In the genomic region with DNA sequence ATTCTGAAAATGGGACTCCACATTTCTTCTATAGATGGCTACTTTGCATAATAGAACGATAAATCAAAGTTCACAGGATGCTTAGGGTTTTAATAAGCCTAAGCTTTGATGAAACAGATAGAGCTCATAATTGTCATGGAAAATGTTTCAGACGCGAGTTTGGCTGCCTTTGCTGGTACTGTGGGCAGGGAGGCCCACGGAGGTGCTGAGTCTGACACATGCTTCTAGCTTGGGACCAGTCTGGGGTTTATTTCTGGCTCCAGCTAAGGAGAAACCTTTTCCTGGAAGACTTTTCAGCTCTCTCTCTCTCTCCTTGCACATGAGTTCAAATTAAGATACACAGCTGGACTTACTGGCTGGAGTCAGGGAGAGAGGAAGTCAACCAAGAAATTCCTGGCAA, we compare ENCODE assay signal across 20 mouse cellular contexts. TPM values are rescaled to one million over a fixed set of nuclear protein-coding genes. Genes with fewer than 3 reads are reported as not detected.
DNase-seq lines count a peak whose midpoint lies in the region; ATAC-seq and TF ChIP-seq lines count a peak whose summit lies in the region.
"Had no signal": no experiment of that assay in that cellular context is flagged by ENCODE, and none has a peak within 500 bp of the region (broad histone marks: within the 10 kb centered on the region; RNA-seq: fewer than 3 reads in every experiment).

No protein-coding gene starts in this region.

- H3K9me3 ChIP-seq in stomach, embryonic 15.5 days = no peaks in the 10 kb centered on the region
- no peaks in the 10 kb centered on the region for H3K9me3 ChIP-seq in stomach, postnatal 0 days (ENCODE audit: control insufficient read depth, low read length)
- H3K9me3 ChIP-seq in forebrain, embryonic 15.5 days = no peaks in the 10 kb centered on the region
- H3K9me3 ChIP-seq: forebrain, embryonic 13.5 days; limb, embryonic 10.5 days had no signal

- no peak for TF ChIP-seq EP300 in stomach, postnatal 0 days (optimal IDR thresholded peaks at IDR 0.05)

- intact Hi-C loops in gastrocnemius, adult 2 months (cut with DNase I) = no loop called here

- H3K4me1 ChIP-seq in stomach, embryonic 15.5 days = peaks cover 14% of the 10 kb centered on the region; the same call in 1 of the 2 replicates
- no peaks in the 10 kb centered on the region for H3K4me1 ChIP-seq in stomach, postnatal 0 days (replicated peaks; ENCODE audit: control insufficient read depth, insufficient read depth)
- H3K4me1 ChIP-seq in forebrain, embryonic 15.5 days = no peaks in the 10 kb centered on the region
- H3K4me1 ChIP-seq: forebrain, embryonic 13.5 days had no signal

- no peak for ATAC-seq in stomach, embryonic 15.5 days (ENCODE audit: insufficient read depth, low FRiP score, low read depth)
- no peak for ATAC-seq in stomach, postnatal 0 days (ENCODE audit: low FRiP score, low TSS enrichment)
- peak; percentile 83 for ATAC-seq in inflammation-experienced regulatory T-cells, adult 6 months
- no peak for ATAC-seq in forebrain, embryonic 15.5 days (replicated peaks)
- ATAC-seq: forebrain, embryonic 13.5 days; hindbrain, embryonic 16.5 days had no signal

- no peaks in the 10 kb centered on the region for H3K36me3 ChIP-seq in stomach, embryonic 15.5 days
- H3K36me3 ChIP-seq in stomach, postnatal 0 days (ENCODE audit: control insufficient read depth, insufficient read depth, low read length) = no peaks in the 10 kb centered on the region
- H3K36me3 ChIP-seq in forebrain, embryonic 15.5 days = no peaks in the 10 kb centered on the region
- H3K36me3 ChIP-seq: limb, embryonic 10.5 days had no signal

- H3K27me3 ChIP-seq in stomach, embryonic 15.5 days (replicated peaks) = no peaks in the 10 kb centered on the region
- H3K27me3 ChIP-seq in stomach, postnatal 0 days (ENCODE audit: control insufficient read depth, insufficient read depth, low read length) = no peaks in the 10 kb centered on the region
- H3K27me3 ChIP-seq in forebrain, embryonic 15.5 days = no peaks in the 10 kb centered on the region
- H3K27me3 ChIP-seq: forebrain, embryonic 13.5 days had no signal

- H3K9ac ChIP-seq in stomach, embryonic 15.5 days = no peak overlapping the region
- H3K9ac ChIP-seq in stomach, postnatal 0 days (ENCODE audit: low read length) = no peak overlapping the region
- no peak overlapping the region for H3K9ac ChIP-seq in forebrain, embryonic 15.5 days (replicated peaks)
- H3K9ac ChIP-seq: forebrain, embryonic 13.5 days; liver, postnatal 0 days had no signal

- WGBS in stomach, embryonic 15.5 days = 67% methylated on average over 4 of the region's 4 CpGs
- WGBS in stomach, postnatal 0 days = 71% methylated on average over 4 of the region's 4 CpGs
- WGBS in forebrain, embryonic 15.5 days = 89% methylated on average over 4 of the region's 4 CpGs

- H3K27ac ChIP-seq in gastrocnemius, adult 2 months = peak overlapping the region; percentile 48
- H3K27ac ChIP-seq in stomach, embryonic 15.5 days = peak overlapping the region; percentile 51; the same call in 1 of the 2 replicates
- no peak overlapping the region for H3K27ac ChIP-seq in stomach, postnatal 0 days (replicated peaks)
- H3K27ac ChIP-seq in forebrain, embryonic 15.5 days (replicated peaks) = no peak overlapping the region
- H3K27ac ChIP-seq: forebrain, embryonic 13.5 days had no signal

- no peak overlapping the region for H3K4me2 ChIP-seq in stomach, embryonic 15.5 days
- no peak overlapping the region for H3K4me2 ChIP-seq in stomach, postnatal 0 days (replicated peaks; ENCODE audit: low read depth)
- no peak overlapping the region for H3K4me2 ChIP-seq in forebrain, embryonic 15.5 days (replicated peaks)
- H3K4me2 ChIP-seq: forebrain, embryonic 13.5 days had no signal

- TF ChIP-seq CTCF in gastrocnemius, adult 2 months (IDR thresholded peaks at IDR 0.05) = no peak
- TF ChIP-seq CTCF in stomach, postnatal 0 days (IDR thresholded peaks at IDR 0.05; ENCODE audit: low read depth) = no peak

- no peak overlapping the region for H3K4me3 ChIP-seq in gastrocnemius, adult 2 months
- no peak overlapping the region for H3K4me3 ChIP-seq in stomach, embryonic 15.5 days (replicated peaks)
- H3K4me3 ChIP-seq in stomach, postnatal 0 days (ENCODE audit: low read depth, low read length) = no peak overlapping the region
- H3K4me3 ChIP-seq in forebrain, embryonic 15.5 days = no peak overlapping the region
- H3K4me3 ChIP-seq: forebrain, embryonic 13.5 days; limb, embryonic 10.5 days had no signal

- no peak for DNase-seq in gastrocnemius, adult 2 months
- no peak for DNase-seq in gastrocnemius, adult 8-10 months (ENCODE audit: low spot score in 2 of 2)
- no peak for DNase-seq in stomach, postnatal 0 days (ENCODE audit: low spot score)
- no peak for DNase-seq in urinary bladder, postnatal 14 days (ENCODE audit: low spot score)
- DNase-seq: adrenal gland, adult 8-10 months; cerebellum, adult 11-12 months; cerebellum, postnatal 36 days; gastrocnemius, postnatal 14 days; heart, postnatal 4 days; kidney, adult 8-10 months; kidney, postnatal 25 days; liver, postnatal 0 days; right cerebral cortex, postnatal 25 days; thymus, adult 18-20 months had no signal

RNA-seq across cellular contexts. Expression of a gene that starts 53.1 kb away (rescaled TPM):
- 100 to 1,000 TPM; 133 to 157 TPM for total RNA-seq in gastrocnemius, adult 2 months (2021)
- total RNA-seq in gastrocnemius, adult 8-10 months (2022) = 100 to 1,000 TPM; 129 to 163 (median 141) TPM
- polyA plus RNA-seq in stomach, embryonic 15.5 days (2015; fragmentation: Nextera tagmentation; extraction: Ambion mirVana) = 155 and 178 TPM in 2 replicates
- 112 and 116 TPM in 2 replicates for polyA plus RNA-seq in stomach, postnatal 0 days (2015; fragmentation: Nextera tagmentation; extraction: Ambion mirVana)
- 100 to 1,000 TPM; 202 to 255 (median 243) TPM for polyA plus RNA-seq in inflammation-experienced regulatory T-cells, adult 6 months (2017; shearing (Covaris generic))
- polyA plus RNA-seq in forebrain, embryonic 15.5 days (2015; fragmentation: Nextera tagmentation; extraction: Ambion mirVana) = 64.6 and 69.0 TPM in 2 replicates

Comparison
In these comparisons a context has a peak if more than half of its experiments do, and no peak if none do; other contexts are left out.
1. H3K27ac ChIP-seq: peak in gastrocnemius, adult 2 months (single experiment) and stomach, embryonic 15.5 days (single experiment); none in stomach, postnatal 0 days (single experiment) and forebrain, embryonic 15.5 days (single experiment).